Mouse (Mus musculus) monocyte, adult 5-6 weeks (primary cell): Measurements from ENCODE around the gene Ormdl3. TPM values are rescaled to one million over a fixed set of nuclear protein-coding genes. Genes with fewer than 3 reads are reported as not detected.
A peak's percentile ranks its signal among the peaks of the same experiment; 100 is the strongest.

Experiments
- ATAC-seq: fragments of 153-309, 156-312 bp; replicated peaks from 2 replicates; pipeline ENCODE4 v1.8.0; 2017; ENCODE audit warnings: mild to moderate bottlenecking; ENCODE audit not compliant: low TSS enrichment, insufficient number of reproducible peaks, severe bottlenecking, poor library complexity, low FRiP score
- total RNA-seq: library from RNA; stranded (forward); fragments of 200-1000, 200-491, 200-594 nt; gene quantifications from 3 replicates; pipeline ENCODE4 v1.2.3, GENCODE M21; 2017

The Ormdl3 gene
- total RNA-seq, 1 experiment from 2014 or later: 16.6 TPM

DNA sequence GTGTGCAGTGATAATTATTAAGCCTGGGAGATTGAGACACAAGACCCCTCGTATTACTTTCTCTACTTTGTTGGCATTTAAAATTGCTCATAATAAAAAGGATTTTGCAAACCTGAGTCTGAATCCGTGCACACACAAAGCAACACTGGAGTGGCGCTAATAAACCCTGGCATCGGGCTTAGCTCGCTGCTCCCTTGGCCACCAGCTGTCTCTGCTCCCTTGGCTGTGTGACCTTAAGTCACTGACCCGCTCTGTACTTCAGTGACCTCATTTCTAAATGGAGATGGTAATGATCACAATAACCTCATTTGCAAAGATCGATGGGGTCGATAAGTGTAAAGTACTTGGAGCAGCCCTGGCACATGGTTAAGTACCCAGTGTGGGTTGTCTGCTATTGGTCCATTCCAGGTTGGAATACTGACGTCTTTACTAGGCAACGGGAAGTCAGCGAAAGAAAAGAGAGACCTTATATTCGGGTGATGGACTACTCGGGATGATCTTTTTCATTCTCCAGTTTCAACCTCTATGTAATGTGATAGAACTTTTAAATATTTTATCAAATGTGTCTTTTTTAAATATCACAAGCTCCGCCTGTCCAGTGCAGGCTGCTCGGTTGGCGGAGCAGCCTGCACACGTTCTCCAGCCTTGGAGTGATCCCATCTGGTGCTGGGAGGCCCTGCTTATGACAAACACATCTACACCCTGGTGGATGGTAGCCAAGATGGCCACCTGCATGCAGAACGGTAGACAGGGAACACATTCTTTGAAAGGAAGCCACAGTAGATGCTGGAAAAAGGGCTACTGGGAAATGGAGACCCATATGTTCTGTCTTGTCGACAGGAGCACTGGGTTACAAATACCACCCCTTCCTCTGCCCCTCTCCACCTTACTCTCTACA, 3.6 kb upstream of the Ormdl3 start:
- ATAC-seq: no peak

DNA sequence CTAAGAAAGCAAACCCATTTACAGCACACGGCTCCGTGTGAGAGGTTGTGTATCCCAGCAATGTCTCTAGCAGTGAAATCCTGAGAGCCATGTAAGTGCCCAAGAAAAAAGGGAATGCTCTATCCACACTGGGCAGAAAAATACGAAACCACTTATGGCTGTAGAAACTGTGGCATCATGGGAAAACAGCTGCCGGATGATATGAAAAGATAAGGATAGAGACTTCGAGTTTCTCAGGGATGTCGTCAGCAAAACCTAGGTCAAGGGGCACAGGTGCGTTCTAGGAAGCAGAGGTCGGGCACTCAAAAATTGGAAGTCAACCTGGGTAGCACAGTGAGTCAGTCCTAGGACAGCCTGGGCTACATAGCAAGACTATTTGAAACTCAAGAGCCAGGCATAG, 2.1 kb upstream of the Ormdl3 start:
- no peak for ATAC-seq

DNA sequence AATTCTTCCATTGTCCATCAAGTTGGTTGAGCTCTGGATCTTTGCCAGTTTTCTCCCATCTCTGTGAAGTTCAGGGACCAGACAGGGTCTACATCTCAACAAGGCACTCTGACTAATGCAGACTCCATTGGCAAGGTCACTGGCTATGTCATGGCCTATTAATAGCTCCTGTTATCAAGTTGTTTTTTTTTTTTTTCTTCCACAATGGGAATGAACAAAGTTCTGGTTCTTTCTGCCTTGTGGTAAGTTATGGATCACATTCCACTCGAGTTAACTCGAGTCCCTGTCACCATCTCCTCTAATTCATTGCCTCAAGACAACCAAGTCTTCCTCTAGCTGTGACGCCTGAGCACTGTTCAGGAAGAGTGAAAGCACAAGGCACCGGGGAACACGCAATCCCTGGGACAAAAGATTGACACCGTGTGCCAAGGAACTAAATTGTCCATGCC, 1.7 kb upstream of the Ormdl3 start:
- no peak for ATAC-seq

DNA sequence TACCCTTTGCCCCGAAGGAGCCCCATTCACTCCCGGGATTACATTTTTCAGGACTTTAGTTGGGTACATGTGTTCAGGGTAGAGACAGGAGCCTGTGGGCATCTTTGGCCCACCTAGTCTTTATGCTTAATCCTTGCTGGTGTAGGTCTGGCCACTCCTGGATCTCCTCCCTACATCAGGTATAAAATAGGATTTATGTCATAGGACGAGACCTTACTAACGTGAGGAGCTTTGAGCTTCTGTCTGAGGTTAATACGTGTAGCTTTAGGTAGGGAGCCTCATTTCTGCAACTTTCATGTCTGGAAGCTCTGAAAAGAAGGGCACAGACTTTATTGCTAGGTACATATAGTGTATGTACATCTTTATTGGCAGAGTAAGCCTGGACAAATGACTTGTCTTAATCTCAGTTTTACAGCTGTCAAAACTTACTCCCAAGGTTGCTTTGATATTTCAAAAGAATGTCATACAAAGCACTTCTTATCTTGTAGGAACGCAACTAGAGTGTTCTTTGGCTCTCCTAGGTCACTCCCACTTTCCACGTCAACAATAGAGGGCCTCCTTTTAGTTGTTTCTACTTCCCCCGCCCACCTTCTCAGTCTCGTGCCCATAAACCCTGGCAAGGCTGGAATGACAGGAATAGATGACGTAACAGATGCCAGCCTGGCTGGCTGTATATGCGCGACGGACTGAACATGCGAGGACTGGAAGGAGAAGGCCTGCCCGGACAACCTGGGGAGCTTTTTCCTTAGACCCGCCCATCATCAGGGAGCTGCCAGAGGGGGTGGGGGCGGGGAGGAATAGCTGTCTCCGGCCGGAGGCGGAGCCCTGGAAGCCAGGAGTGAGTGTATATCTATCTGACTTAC, 747 bp upstream of the Ormdl3 start:
- ATAC-seq: peak; percentile 55; the same call in 1 of the 2 replicates

DNA sequence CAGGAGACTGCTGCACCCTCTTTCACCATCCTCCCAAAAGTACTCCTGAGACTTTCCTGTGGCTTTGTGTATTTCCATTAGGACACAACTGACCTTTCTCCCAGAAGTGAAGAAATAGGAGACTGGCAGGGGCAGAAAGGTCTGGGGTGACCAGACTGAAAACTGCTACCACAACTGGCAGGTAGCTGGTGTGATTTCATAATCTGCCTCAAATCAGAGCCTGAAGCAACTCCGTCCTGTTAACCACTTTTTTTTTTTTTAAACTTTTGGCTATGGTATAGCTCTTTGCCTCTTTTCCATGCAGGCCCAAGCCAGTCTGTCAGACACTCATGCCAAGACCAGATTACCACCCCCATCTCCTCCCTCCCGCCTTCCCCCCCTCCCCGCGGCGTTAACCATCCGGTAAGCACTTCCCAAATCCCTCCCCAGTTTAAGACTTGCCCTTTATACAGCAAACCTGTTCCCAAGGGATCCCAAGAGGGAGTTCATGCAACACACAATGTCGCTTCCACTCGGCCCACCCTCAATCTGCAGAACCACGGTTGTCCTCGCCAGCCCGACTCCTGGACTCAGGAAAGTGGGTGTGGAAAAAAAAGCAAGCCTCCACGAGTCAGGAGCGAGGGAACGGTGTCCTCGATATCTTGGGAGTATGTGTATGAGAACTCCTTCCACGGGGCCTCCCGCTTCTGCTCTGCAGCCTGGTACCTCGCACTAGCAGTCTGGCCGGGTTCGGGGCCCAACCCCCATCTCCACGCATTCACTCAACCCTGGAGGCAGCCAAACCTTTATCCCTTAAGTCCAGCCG, 879 bp downstream of the Ormdl3 start:
- ATAC-seq: no peak

DNA sequence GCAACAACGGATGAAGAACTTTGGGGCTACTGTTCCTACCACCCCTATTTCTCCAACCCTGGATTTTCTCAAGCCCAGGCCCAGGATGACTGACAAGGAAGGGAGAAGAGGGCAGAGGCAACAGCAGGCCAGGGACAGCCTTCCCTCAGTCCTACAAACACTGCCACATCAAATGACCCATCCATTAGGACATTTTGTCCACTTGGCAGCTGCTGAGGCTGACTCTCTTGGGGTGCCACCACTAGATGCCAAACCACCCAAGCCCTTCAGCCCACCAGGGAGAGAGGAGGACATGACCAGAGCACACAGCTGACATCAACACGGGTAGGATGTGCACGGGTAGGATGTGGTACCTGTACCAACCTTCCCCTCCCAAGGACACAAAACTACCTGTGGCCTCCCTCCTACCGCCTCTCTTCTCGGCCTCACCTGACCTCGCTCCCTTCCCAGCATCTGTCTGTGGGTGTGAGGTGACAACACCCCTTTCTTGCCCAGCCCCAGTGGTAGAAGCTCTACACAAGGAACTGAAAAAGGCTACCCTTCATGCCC, 2.5 kb downstream of the Ormdl3 start:
- ATAC-seq: no peak

DNA sequence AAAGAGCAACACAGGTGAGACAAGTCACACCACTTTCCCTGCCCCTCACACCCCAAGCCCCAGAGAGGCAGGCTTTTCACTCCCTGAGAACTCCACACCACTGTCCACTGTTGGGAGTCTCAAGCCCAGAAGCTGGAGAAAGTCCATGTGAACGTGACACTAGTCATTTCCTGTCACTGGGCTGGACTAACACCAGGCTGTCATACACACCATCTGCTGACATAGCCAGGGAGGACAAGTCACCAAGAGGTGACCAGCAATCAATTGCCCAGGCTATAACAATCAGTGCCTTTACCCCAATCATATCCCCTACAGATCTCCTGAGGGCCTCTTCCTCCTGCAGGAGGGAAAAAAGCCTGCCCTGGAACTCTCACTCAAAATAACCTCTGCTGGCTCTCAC, 3.0 kb downstream of the Ormdl3 start:
- no peak for ATAC-seq

DNA sequence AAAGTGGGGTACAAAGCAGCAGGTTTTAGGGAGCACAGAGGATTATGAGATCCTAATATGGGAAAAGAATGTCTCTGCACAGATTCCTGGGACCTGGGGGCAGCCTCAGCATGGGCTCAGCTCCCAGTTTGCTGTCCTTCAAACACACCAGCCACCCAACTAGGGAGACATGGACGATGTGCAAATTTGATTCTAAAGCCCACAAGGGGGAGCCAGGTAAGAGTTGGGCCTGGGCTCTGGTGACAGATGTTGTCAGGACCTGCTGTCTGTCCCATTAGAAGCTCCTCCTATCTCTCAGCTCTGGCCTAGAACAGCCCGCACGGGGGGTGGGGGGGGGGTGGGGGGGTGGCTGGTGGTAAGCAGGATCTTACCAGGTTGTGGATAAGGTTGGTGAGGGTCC, 3.6 kb downstream of the Ormdl3 start:
- ATAC-seq: no peak

DNA sequence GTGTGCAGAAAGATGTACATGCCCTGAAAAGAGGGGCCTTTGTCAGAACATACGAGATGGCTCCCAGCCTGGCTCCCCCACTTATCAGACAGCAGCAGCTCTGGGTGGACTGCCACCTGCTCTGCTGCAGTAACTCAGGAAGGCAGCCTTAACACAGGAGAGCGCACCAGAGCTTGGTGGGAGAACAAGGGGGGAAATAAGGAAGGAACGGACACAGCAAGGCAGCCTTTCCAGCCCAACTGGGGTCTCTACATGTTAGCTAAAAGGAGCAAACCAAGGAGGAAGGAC, 4.0 kb downstream of the Ormdl3 start:
- no peak for ATAC-seq

DNA sequence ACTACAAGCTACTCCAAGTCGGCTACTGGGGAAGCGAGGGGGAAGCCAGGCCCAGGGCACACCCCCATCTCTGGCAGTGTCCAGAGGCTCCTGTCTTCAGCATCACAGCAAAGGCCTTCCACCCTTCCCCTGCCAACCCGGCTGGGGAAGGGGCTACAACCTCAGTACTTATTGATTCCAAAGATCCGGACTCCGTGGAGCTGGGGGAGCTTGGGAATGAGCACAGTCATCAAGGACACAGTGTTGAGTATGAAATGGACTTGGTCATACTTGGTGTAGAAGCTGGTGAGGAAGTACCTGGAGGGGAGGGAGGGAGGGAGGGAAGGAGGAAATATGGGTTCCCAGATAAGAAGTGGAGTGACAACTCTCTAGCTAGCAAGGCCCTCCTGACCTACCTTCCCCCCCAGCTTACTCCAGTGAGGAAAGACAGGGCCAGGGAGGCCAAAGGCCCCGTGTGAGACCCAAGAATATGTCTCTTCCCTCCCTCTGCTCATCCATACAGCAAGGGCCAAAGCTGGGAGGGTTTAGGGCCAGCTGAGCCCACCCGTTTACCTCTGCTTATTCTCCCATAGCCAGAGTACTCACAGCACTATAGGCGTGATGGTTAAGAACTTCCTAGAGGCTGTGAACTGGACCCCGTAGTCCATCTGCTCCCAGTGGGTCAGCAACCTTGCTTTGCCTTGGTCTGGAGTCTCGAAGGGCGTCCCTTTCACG, 4.5 kb downstream of the Ormdl3 start:
- no peak for ATAC-seq

DNA sequence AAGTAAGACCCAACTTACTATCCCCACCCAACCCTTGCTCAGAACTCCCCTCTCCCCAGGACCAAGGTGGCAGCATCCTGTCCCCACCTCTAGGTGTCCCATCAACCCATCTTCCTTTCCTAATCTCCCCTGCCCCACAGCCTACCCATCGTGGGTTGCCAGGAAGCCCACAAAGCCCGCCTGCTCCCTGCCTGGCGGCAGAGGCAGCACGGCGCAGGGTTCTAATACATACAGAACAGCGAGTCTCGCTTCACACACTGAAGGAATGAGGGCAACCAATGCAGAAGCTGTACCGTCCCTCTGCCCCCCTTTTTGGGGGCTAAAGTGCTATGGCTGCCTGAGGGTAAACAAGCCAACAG, 5.2 kb downstream of the Ormdl3 start:
- no peak for ATAC-seq

DNA sequence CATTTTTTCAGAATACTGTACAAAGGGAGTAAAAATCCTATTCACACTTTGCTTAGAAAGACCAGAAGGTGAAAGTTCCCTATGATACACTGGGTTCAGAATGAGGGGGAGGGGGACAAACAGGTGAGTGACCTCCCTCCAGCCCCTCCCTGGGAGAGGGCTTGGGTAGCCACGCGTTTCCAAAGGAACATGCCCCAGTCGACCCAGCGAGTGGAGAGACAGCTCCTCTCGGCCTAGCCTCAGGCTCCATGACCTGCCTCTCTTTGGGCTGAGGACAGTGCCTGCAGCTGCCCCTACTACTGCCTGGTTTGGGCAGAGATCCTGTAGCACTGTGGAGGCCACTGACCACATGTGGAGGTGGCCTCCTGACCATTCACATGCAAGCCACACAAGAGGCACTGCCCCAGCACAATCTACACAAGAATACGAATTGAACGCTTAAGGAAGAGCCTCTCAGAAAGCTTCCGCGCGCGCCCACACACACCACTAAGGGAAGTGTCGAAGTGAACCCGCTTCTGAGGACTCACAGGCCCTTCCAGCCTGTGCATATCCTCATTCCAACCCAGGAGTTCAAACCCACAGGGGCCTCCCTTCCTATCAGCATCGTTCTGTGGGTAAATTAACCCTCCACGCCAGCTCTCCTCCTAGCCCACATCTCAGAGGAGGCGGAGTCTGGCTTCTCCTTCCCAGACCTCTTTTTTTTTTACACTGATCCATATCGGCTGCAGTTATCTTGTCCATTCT, 5.7 kb downstream of the Ormdl3 start:
- ATAC-seq: no peak

DNA sequence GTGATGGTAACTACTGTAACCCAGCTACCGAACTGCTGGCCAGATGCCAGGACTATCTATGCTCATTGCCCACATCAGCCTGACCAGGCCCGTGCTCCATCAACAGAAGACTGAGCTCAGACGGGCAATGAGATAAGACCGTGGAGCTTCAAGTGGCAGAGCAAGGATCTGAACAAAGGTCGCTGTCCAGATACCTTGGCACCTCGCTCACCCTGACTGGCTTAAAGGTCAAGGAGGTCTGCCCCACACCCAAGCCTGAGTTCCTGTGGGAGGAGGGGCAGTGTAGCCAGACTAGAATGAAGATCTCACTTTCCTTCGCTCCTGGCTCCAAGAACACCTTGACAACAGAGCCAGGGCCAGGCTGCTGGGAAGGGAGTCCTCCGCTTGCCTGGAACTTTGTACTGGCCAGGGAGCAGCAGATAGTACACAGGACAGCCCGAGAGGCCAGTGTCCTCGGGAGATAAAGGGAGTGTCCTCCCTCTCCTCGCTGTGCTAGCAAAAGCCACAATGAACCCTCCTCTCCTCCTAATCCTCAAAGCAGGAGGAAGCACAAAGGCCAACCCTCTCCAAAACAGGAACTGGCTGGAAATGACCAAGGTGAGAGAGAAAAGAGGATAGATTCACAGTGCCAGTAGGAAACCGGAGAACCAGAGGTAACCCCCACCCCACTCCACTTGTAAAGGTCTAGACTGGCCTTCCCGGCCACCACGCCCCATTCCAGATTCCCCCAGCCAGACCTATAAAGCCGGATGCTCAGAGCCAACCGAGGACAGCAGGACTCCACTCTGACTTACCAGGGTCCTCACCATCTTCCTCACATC, 6.7 kb downstream of the Ormdl3 start:
- ATAC-seq: no peak

DNA sequence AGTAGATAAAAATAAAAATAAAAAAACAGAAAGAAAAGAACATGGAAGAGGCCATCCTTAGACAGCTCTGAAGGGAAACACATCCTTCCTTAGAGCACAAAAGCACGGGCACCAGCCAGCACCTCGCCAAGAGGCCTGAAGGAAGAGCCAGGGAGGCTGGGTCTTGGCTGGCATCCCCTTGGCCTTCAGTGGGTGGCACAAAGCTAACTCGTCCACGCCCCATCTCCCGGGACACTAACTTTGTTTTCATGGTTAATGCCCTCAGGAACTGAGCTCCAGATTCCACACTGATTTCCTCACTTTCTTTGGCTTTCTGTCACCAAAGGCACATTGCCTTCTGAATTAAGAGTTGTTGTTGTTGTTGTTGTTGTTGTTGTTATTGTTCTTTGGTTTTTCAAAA, 9.4 kb downstream of the Ormdl3 start:
- ATAC-seq: no peak

DNA sequence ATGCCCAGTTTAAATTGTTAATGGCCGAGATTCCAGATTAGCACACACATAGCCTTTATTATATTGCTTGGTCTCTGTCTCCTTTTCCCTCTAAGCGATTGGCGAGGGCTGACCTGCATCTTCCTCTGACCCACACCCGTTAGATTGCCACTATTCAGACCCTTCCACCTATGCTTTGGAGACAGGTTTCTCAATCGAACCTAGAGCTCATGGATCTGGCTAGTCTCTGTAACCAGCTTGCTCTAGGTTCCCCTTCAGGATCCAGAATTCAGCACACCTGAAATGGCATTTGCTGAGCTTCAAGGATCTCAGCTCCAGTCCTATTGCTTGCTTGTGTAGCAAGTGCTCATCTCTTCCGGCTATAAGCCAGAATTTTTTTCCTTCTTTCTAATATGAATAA, 17.7 kb downstream of the Ormdl3 start:
- ATAC-seq: no peak

DNA sequence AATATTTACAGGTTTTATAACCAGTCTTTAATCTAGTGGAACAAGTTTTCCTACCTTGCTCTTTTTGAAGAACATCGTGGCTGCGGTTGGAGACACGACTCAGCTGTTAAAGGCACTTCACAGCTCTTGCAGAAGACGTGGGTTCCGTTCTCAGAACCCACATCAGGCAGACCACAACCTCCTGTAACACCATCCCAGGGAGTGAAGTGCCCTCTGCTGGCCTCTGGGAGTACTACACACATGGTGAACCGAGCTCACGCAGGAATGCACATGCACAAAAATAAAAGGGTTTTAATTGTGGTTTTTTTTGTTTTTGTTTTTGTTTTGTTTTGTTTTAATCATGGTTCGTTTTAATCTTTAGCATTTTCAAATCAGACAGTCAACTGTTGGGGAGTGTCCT, 18.8 kb downstream of the Ormdl3 start:
- ATAC-seq: no peak

DNA sequence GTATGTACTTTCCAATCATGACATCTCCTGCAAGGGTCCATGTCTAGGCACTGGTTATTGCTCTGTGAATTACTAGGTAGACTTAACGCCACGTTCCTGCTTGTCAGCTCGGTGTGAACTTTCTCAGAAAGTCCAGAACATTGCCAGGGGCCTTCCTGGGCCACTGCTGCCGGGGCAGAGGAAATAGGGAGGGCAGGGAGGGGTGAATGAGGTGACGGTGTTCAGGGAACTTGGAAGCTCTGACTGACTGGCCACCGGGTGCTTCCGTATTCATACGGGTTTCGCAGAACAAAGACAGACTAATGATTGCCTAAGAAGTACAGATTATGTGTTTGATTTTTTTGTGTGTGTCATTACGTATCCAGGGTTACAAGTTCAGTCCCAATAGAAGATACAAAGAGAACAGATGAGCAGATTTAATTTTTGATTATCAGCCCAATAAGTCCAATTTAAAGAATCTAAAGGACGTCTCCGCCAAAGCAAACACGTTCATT, 23.2 kb downstream of the Ormdl3 start:
- ATAC-seq: no peak
